Mouse (Mus musculus): ENCODE data around the gene Mpp3. TPM values are rescaled to one million over a fixed set of nuclear protein-coding genes. Genes with fewer than 3 reads are reported as not detected.

The Mpp3 gene
- not detected for polyA plus RNA-seq (2017; shearing (Covaris generic))

GRCm38 (mm10) chr11:102028087-102028816 is at the start of gene Mpp3:
Mpp3 (minus strand) TSS chr11:102028461.

GRCm38 (mm10) chr11:102041350-102041949 is 13.2 kb upstream of the Mpp3 start, which contains the start of gene Cd300lg:
Cd300lg (plus strand) TSS chr11:102041509.

GRCm38 (mm10) chr11:101986913-101987312 is 41.3 kb downstream of the Mpp3 start, which contains the start of gene Dusp3:
Dusp3 (minus strand) TSS chr11:101987013.

GRCm38 (mm10) chr11:101984054-101985025 is 43.9 kb downstream of the Mpp3 start, which contains the start of gene Cfap97d1:
Cfap97d1 (plus strand) TSS chr11:101984279.

GRCm38 (mm10) chr11:101966965-101967614 is 61.2 kb downstream of the Mpp3 start, which contains the start of gene Sost:
Sost (minus strand) TSS chr11:101967015.

Other genes starting within 250 kb of the Mpp3 start
- gene Etv4, start 243.1 kb downstream of the Mpp3 start, polyA plus RNA-seq (2017; shearing (Covaris generic)), result not detected
- gene Meox1, start 134.1 kb downstream of the Mpp3 start, polyA plus RNA-seq (2017; shearing (Covaris generic)), result not detected
- not detected for gene Sost, start 61.4 kb downstream of the Mpp3 start, polyA plus RNA-seq (2017; shearing (Covaris generic))
- gene Cfap97d1, start 44.2 kb downstream of the Mpp3 start, polyA plus RNA-seq (2017; shearing (Covaris generic)), result not detected
- gene Dusp3, start 41.4 kb downstream of the Mpp3 start, polyA plus RNA-seq (2017; shearing (Covaris generic)), result 1.8 TPM
- gene Cd300lg, start 13.0 kb upstream of the Mpp3 start, polyA plus RNA-seq (2017; shearing (Covaris generic)), result not detected
- 6.8 TPM for gene Mpp2, start 60.1 kb upstream of the Mpp3 start, polyA plus RNA-seq (2017; shearing (Covaris generic))
- gene Ppy, start 72.9 kb upstream of the Mpp3 start, polyA plus RNA-seq (2017; shearing (Covaris generic)), result not detected
- gene Pyy, start 79.4 kb upstream of the Mpp3 start, polyA plus RNA-seq (2017; shearing (Covaris generic)), result not detected
- not detected for gene Nags, start 117.1 kb upstream of the Mpp3 start, polyA plus RNA-seq (2017; shearing (Covaris generic))
- 3.8 TPM for gene Tmem101, start 127.9 kb upstream of the Mpp3 start, polyA plus RNA-seq (2017; shearing (Covaris generic))
- gene Lsm12, start 156.8 kb upstream of the Mpp3 start, polyA plus RNA-seq (2017; shearing (Covaris generic)), result 76.2 TPM
- gene G6pc3, start 161.2 kb upstream of the Mpp3 start, polyA plus RNA-seq (2017; shearing (Covaris generic)), result 36.5 TPM
- 46.4 TPM for gene Hdac5, start 201.7 kb upstream of the Mpp3 start, polyA plus RNA-seq (2017; shearing (Covaris generic))
- not detected for gene BC030867, start 220.4 kb upstream of the Mpp3 start, polyA plus RNA-seq (2017; shearing (Covaris generic))
- gene Asb16, start 240.3 kb upstream of the Mpp3 start, polyA plus RNA-seq (2017; shearing (Covaris generic)), result not detected

Data from effector memory CD4-positive, alpha-beta T cell, adult 5 months (primary cell).